ENCODE assay signal across 10 mouse cellular contexts in genomic region chr8:107119412-107119811, GRCm38 (mm10). TPM values are rescaled to one million over a fixed set of nuclear protein-coding genes. Genes with fewer than 3 reads are reported as not detected.
A peak's percentile ranks its signal among the peaks of the same experiment; 100 is the strongest.
DNase-seq lines count a peak whose midpoint lies in the region; ATAC-seq lines count a peak whose summit lies in the region.
"Had no signal": no experiment of that assay in that cellular context is flagged by ENCODE, and none has a peak within 500 bp of the region (broad histone marks: within the 10 kb centered on the region; RNA-seq: fewer than 3 reads in every experiment).

No protein-coding gene starts in this region.

- H3K4me3 ChIP-seq in embryonic facial prominence, embryonic 12.5 days: no peak overlapping the region
- H3K4me3 ChIP-seq in embryonic facial prominence, embryonic 10.5 days: no peak overlapping the region
- no peak overlapping the region for H3K4me3 ChIP-seq in kidney, embryonic 14.5 days (ENCODE audit: low read length)
- no peak overlapping the region for H3K4me3 ChIP-seq in brown adipose tissue, adult 24 weeks (ENCODE audit: insufficient read depth, low read depth, low read length)
- H3K4me3 ChIP-seq in intestine, embryonic 15.5 days (replicated peaks): no peak overlapping the region
- H3K4me3 ChIP-seq in midbrain, embryonic 14.5 days (replicated peaks; ENCODE audit: low read depth, low read length): no peak overlapping the region

- no peaks in the 10 kb centered on the region for H3K9me3 ChIP-seq in embryonic facial prominence, embryonic 12.5 days
- H3K9me3 ChIP-seq in embryonic facial prominence, embryonic 10.5 days: no peaks in the 10 kb centered on the region
- H3K9me3 ChIP-seq in kidney, embryonic 14.5 days (ENCODE audit: control insufficient read depth, low read length): no peaks in the 10 kb centered on the region
- no peaks in the 10 kb centered on the region for H3K9me3 ChIP-seq in intestine, embryonic 15.5 days
- no peaks in the 10 kb centered on the region for H3K9me3 ChIP-seq in midbrain, embryonic 14.5 days (ENCODE audit: control insufficient read depth, low read length)

- no peaks in the 10 kb centered on the region for H3K27me3 ChIP-seq in embryonic facial prominence, embryonic 12.5 days
- no peaks in the 10 kb centered on the region for H3K27me3 ChIP-seq in embryonic facial prominence, embryonic 10.5 days (replicated peaks; ENCODE audit: low read depth, poor library complexity, severe bottlenecking)
- H3K27me3 ChIP-seq in kidney, embryonic 14.5 days (ENCODE audit: control insufficient read depth, insufficient read depth, low read length): no peaks in the 10 kb centered on the region
- no peaks in the 10 kb centered on the region for H3K27me3 ChIP-seq in intestine, embryonic 15.5 days (replicated peaks)
- H3K27me3 ChIP-seq in midbrain, embryonic 14.5 days (ENCODE audit: control insufficient read depth, insufficient read depth, low read length): no peaks in the 10 kb centered on the region

- WGBS in embryonic facial prominence, embryonic 12.5 days: 63% methylated on average over 9 of the region's 9 CpGs
- WGBS in embryonic facial prominence, embryonic 10.5 days: 75% methylated on average over 9 of the region's 9 CpGs
- 48% methylated on average over 9 of the region's 9 CpGs for WGBS in kidney, embryonic 14.5 days
- WGBS in intestine, embryonic 15.5 days: 42% methylated on average over 9 of the region's 9 CpGs
- WGBS in midbrain, embryonic 14.5 days: 76% methylated on average over 9 of the region's 9 CpGs

- H3K4me1 ChIP-seq in embryonic facial prominence, embryonic 12.5 days: peaks cover 19% of the 10 kb centered on the region
- H3K4me1 ChIP-seq in embryonic facial prominence, embryonic 10.5 days: peaks cover 41% of the 10 kb centered on the region
- peaks cover 60% of the 10 kb centered on the region for H3K4me1 ChIP-seq in kidney, embryonic 14.5 days (ENCODE audit: control insufficient read depth, insufficient read depth, low read length)
- peaks cover 10% of the 10 kb centered on the region; the same call in 1 of the 2 replicates for H3K4me1 ChIP-seq in brown adipose tissue, adult 24 weeks (ENCODE audit: control insufficient read depth, insufficient read depth, insufficient read length, low read length)
- H3K4me1 ChIP-seq in intestine, embryonic 15.5 days (replicated peaks): peaks cover 25% of the 10 kb centered on the region
- peaks cover 9% of the 10 kb centered on the region for H3K4me1 ChIP-seq in midbrain, embryonic 14.5 days (ENCODE audit: control insufficient read depth, insufficient read depth, low read length)

- DNase-seq in embryonic facial prominence, embryonic 10.5 days (ENCODE audit: low spot score): no peak
- no peak for DNase-seq in kidney, adult 8-10 months
- no peak for DNase-seq in frontal cortex, adult 2 months (ENCODE audit: extremely low spot score in 1 of 2, low spot score in 1 of 2)
- DNase-seq in midbrain, embryonic 14.5 days: no peak
- DNase-seq: B cell, adult 2 months; gastrocnemius, postnatal 14 days had no signal

- peak overlapping the region; percentile 2; the same call in 1 of the 2 replicates for H3K27ac ChIP-seq in embryonic facial prominence, embryonic 12.5 days
- no peak overlapping the region; the same call in 1 of the 2 replicates for H3K27ac ChIP-seq in embryonic facial prominence, embryonic 10.5 days (replicated peaks)
- peak overlapping the region; percentile 82 for H3K27ac ChIP-seq in kidney, embryonic 14.5 days (ENCODE audit: low read depth, low read length)
- H3K27ac ChIP-seq in brown adipose tissue, adult 24 weeks (replicated peaks; ENCODE audit: low read depth, low read length): peak overlapping the region; percentile 5; the same call in 1 of the 2 replicates
- peak overlapping the region; percentile 61 for H3K27ac ChIP-seq in intestine, embryonic 15.5 days
- H3K27ac ChIP-seq in midbrain, embryonic 14.5 days (replicated peaks; ENCODE audit: low read depth, low read length): no peak overlapping the region

- no peak for ATAC-seq in embryonic facial prominence, embryonic 12.5 days (ENCODE audit: insufficient number of reproducible peaks, insufficient read depth, low FRiP score, low TSS enrichment)
- ATAC-seq in kidney, embryonic 14.5 days (ENCODE audit: low FRiP score, low TSS enrichment): no peak
- ATAC-seq in intestine, embryonic 15.5 days: no peak
- no peak for ATAC-seq in midbrain, embryonic 14.5 days (ENCODE audit: low FRiP score, low TSS enrichment)

- no peak overlapping the region for H3K4me2 ChIP-seq in embryonic facial prominence, embryonic 12.5 days (replicated peaks)
- H3K4me2 ChIP-seq in kidney, embryonic 14.5 days (replicated peaks; ENCODE audit: low read depth, low read length): no peak overlapping the region
- H3K4me2 ChIP-seq in intestine, embryonic 15.5 days (replicated peaks): no peak overlapping the region
- no peak overlapping the region for H3K4me2 ChIP-seq in midbrain, embryonic 14.5 days (ENCODE audit: low read length)

- H3K36me3 ChIP-seq in embryonic facial prominence, embryonic 12.5 days: no peaks in the 10 kb centered on the region
- no peaks in the 10 kb centered on the region for H3K36me3 ChIP-seq in embryonic facial prominence, embryonic 10.5 days (replicated peaks)
- H3K36me3 ChIP-seq in kidney, embryonic 14.5 days (ENCODE audit: control insufficient read depth, insufficient read depth, low read length): no peaks in the 10 kb centered on the region
- H3K36me3 ChIP-seq in intestine, embryonic 15.5 days: no peaks in the 10 kb centered on the region
- no peaks in the 10 kb centered on the region for H3K36me3 ChIP-seq in midbrain, embryonic 14.5 days (ENCODE audit: control insufficient read depth, insufficient read depth, low read length)

- no peak overlapping the region for H3K9ac ChIP-seq in embryonic facial prominence, embryonic 12.5 days
- H3K9ac ChIP-seq in kidney, embryonic 14.5 days (ENCODE audit: low read depth, low read length): no peak overlapping the region
- H3K9ac ChIP-seq in intestine, embryonic 15.5 days: no peak overlapping the region
- H3K9ac ChIP-seq in midbrain, embryonic 14.5 days (replicated peaks; ENCODE audit: low read length): no peak overlapping the region

RNA-seq across cellular contexts. Expression of gene Terf2, which starts 23.1 kb away (rescaled TPM):
- polyA plus RNA-seq in embryonic facial prominence, embryonic 12.5 days (2016; fragmentation: Nextera tagmentation; extraction: Ambion mirVana): 22.4 and 23.6 TPM in 2 replicates
- polyA plus RNA-seq in embryonic facial prominence, embryonic 10.5 days (2016; fragmentation: Nextera tagmentation; extraction: Ambion mirVana): 18.5 and 20.5 TPM in 2 replicates
- polyA plus RNA-seq in kidney, embryonic 14.5 days (2014; fragmentation: Nextera tagmentation; extraction: Ambion mirVana): 15.8 and 19.2 TPM in 2 replicates
- 6.7 and 9.0 TPM in 2 replicates for polyA plus RNA-seq in brown adipose tissue, adult 24 weeks (2012; ENCODE audit: insufficient read depth, insufficient read length, missing spikeins)
- 14.8 and 16.4 TPM in 2 replicates for polyA plus RNA-seq in intestine, embryonic 15.5 days (2015; fragmentation: Nextera tagmentation; extraction: Ambion mirVana)
- polyA plus RNA-seq in frontal cortex, adult 2 months (2012; rRNA removed): 33.2 and 34.8 TPM in 2 replicates
- 23.3 and 27.6 TPM in 2 replicates for polyA plus RNA-seq in midbrain, embryonic 14.5 days (2014; fragmentation: Nextera tagmentation; extraction: Ambion mirVana)

RNA-seq across cellular contexts. Expression of gene Cyb5b, which starts 31.0 kb away (rescaled TPM):
- 96.4 and 106 TPM in 2 replicates for polyA plus RNA-seq in embryonic facial prominence, embryonic 12.5 days (2016; fragmentation: Nextera tagmentation; extraction: Ambion mirVana)
- polyA plus RNA-seq in embryonic facial prominence, embryonic 10.5 days (2016; fragmentation: Nextera tagmentation; extraction: Ambion mirVana): 138 and 149 TPM in 2 replicates
- 67.0 and 152 TPM in 2 replicates for polyA plus RNA-seq in kidney, embryonic 14.5 days (2014; fragmentation: Nextera tagmentation; extraction: Ambion mirVana)
- polyA plus RNA-seq in brown adipose tissue, adult 24 weeks (2012; ENCODE audit: insufficient read depth, insufficient read length, missing spikeins): 177 and 294 TPM in 2 replicates
- 139 and 144 TPM in 2 replicates for polyA plus RNA-seq in intestine, embryonic 15.5 days (2015; fragmentation: Nextera tagmentation; extraction: Ambion mirVana)
- polyA plus RNA-seq in frontal cortex, adult 2 months (2012; rRNA removed): 108 TPM in 2 replicates
- 82.0 and 136 TPM in 2 replicates for polyA plus RNA-seq in midbrain, embryonic 14.5 days (2014; fragmentation: Nextera tagmentation; extraction: Ambion mirVana)

RNA-seq across cellular contexts. Expression of gene Tmed6, which starts 54.0 kb away (rescaled TPM):
- not detected in 2 replicates for polyA plus RNA-seq in embryonic facial prominence, embryonic 12.5 days (2016; fragmentation: Nextera tagmentation; extraction: Ambion mirVana)
- polyA plus RNA-seq in embryonic facial prominence, embryonic 10.5 days (2016; fragmentation: Nextera tagmentation; extraction: Ambion mirVana): not detected in 2 replicates
- polyA plus RNA-seq in kidney, embryonic 14.5 days (2014; fragmentation: Nextera tagmentation; extraction: Ambion mirVana): 22.5 and 31.9 TPM in 2 replicates
- polyA plus RNA-seq in brown adipose tissue, adult 24 weeks (2012; ENCODE audit: insufficient read depth, insufficient read length, missing spikeins): not detected in 2 replicates
- 34.2 and 73.3 TPM in 2 replicates for polyA plus RNA-seq in intestine, embryonic 15.5 days (2015; fragmentation: Nextera tagmentation; extraction: Ambion mirVana)
- not detected in 2 replicates for polyA plus RNA-seq in frontal cortex, adult 2 months (2012; rRNA removed)
- polyA plus RNA-seq in midbrain, embryonic 14.5 days (2014; fragmentation: Nextera tagmentation; extraction: Ambion mirVana): not detected in 2 replicates

Comparison
In these comparisons a context has a peak if more than half of its experiments do, and no peak if none do; other contexts are left out.
1. H3K27ac ChIP-seq: peak in embryonic facial prominence, embryonic 12.5 days (single experiment), kidney, embryonic 14.5 days (single experiment), brown adipose tissue, adult 24 weeks (single experiment) and intestine, embryonic 15.5 days (single experiment); none in embryonic facial prominence, embryonic 10.5 days (single experiment) and midbrain, embryonic 14.5 days (single experiment).
2. RNA of gene Tmed6, which starts 54.0 kb away (polyA plus RNA-seq): 34.2 to 73.3 TPM in intestine, embryonic 15.5 days and 22.5 to 31.9 TPM in kidney, embryonic 14.5 days; not detected in embryonic facial prominence, embryonic 12.5 days, not detected in embryonic facial prominence, embryonic 10.5 days, not detected in brown adipose tissue, adult 24 weeks, not detected in frontal cortex, adult 2 months and not detected in midbrain, embryonic 14.5 days; every median in the first group is over 10 times any median in the second.